Mouse (Mus musculus): ENCODE results near the gene Epm2aip1. TPM values are rescaled to one million over a fixed set of nuclear protein-coding genes. Genes with fewer than 3 reads are reported as not detected.

Epm2aip1 gene
- total RNA-seq, 2 experiments from 2014 or later, result 27.6 to 28.1 TPM

- intact Hi-C loops (cut with DNase I), result no loop called here
- peak; percentile 31 to 62 for DNase-seq
These were observed 42.5 kb downstream of the Epm2aip1 start for GRCm38 (mm10) chr9:111314219-111314618.

GRCm38 (mm10) chr9:111320912-111321311, 49.2 kb downstream of the Epm2aip1 start:
- no peak for DNase-seq
- intact Hi-C loops (cut with DNase I), result no loop called here

- DNase-seq, result no peak
- intact Hi-C loops (cut with DNase I), result no loop called here
These were observed 53.2 kb downstream of the Epm2aip1 start for GRCm38 (mm10) chr9:111324881-111325280.

Other genes with a start within 250 kb of the Epm2aip1 start
- 10 to 100 TPM in 1 of 2 experiments, 1 to 10 TPM in 1; 9.7 to 10.5 TPM for gene Ccrl2, start 214.4 kb upstream of the Epm2aip1 start, total RNA-seq (2021)
- 10 to 100 TPM; 85.8 to 86.9 TPM for gene Lrrfip2, start 154.3 kb upstream of the Epm2aip1 start, total RNA-seq (2021)
- 10 to 100 TPM; 10.2 to 11.3 TPM for gene Mlh1, start 138 bp upstream of the Epm2aip1 start, total RNA-seq (2021)
- gene Trank1, start 39.8 kb downstream of the Epm2aip1 start, total RNA-seq (2021), result not detected
- gene Dclk3, start 167.2 kb downstream of the Epm2aip1 start, total RNA-seq (2021), result under 1 TPM; 0.32 to 0.43 TPM

Data from heart, postnatal 14 days (tissue).